Mouse (Mus musculus) C2C12 (cell line): ENCODE results near the gene Fgf10.

Experiments used
- CTCF ChIP-seq: IDR thresholded peaks from one replicate; pipeline ENCODE4 v1.5.1; 2011; ENCODE audit not compliant: control insufficient read depth, insufficient read depth, insufficient read length
- MAX ChIP-seq: IDR thresholded peaks from one replicate; pipeline ENCODE4 v1.6.1; 2011; ENCODE audit warnings: mild to moderate bottlenecking, control low read depth
- MYOD1 ChIP-seq: IDR thresholded peaks from one replicate; pipeline ENCODE4 v1.6.1; 2011; ENCODE audit warnings: low read depth; ENCODE audit not compliant: control insufficient read depth, insufficient read length
- USF1 ChIP-seq: IDR thresholded peaks from one replicate; pipeline ENCODE4 v1.6.1; 2011; ENCODE audit warnings: low read depth, mild to moderate bottlenecking, control low read depth, moderate library complexity

DNA sequence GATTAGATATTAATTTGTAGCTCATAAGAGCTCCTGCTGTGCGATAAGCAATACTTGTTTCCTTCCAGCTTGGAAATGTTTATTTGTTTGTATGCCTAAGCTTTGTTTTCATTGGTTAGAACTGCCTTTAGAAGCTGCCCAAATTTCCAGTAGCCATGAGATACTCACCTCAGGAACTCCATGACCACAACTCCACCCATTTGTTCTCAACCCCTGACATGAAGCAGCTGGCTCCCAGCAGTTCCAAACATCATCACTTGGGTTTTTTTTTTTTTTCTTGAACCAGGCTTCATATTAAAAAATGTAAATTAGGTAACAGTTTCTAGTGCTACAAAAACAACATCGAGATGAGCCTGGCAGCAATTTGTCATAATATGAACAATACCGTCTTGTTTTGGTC lies 27.0 kb upstream of the Fgf10 start:
- TF ChIP-seq MYOD1: no peak
- no peak for TF ChIP-seq CTCF
- no peak for TF ChIP-seq MAX
- no peak for TF ChIP-seq USF1
